Mouse (Mus musculus): ENCODE measurements around the gene Mllt3.

The Mllt3 gene

DNA sequence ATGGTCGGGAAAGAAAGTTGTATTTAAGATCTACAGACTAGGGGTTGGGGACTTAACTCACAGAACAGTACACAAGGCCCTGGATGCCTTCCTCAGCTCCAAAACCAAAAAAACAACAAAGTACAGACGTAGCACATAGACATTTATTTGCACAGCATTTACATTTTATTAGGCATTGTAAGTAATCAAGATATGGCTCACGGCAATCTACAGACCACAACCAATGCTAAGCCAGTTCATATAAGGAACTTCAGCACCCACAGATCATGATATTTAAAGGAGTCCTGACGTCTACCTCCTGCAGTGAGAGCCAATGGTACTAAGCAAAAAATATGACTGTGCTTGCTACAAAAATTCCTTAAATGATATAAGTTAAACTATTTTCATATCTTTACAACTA lies 13.5 kb downstream of the Mllt3 start:
- H3K27me3 ChIP-seq (ENCODE audit: insufficient read depth, low read length) = no peaks in the 10 kb centered on the region
- H3K4me3 ChIP-seq (replicated peaks; ENCODE audit: low read length) = no peak overlapping the region
- H3K4me1 ChIP-seq (replicated peaks; ENCODE audit: low read depth, low read length) = no peaks in the 10 kb centered on the region
- TF ChIP-seq NANOG (IDR thresholded peaks at IDR 0.05; ENCODE audit: borderline replicate concordance, low read length) (no peak), CTCF (conservative IDR thresholded peaks at IDR 0.05; ENCODE audit: low read length) (no peak), POU5F1 (IDR thresholded peaks at IDR 0.05; ENCODE audit: borderline replicate concordance, low read length) (no peak)
- H3K9me3 ChIP-seq (ENCODE audit: low read length) = no peaks in the 10 kb centered on the region
- H3K36me3 ChIP-seq (ENCODE audit: insufficient read depth, low read length) = no peaks in the 10 kb centered on the region

GRCm38 (mm10) chr4:88017452-88018350 lies 15.5 kb downstream of the Mllt3 start:
- no peak for TF ChIP-seq NANOG (IDR thresholded peaks at IDR 0.05; ENCODE audit: borderline replicate concordance, low read length)
- TF ChIP-seq POU5F1 (IDR thresholded peaks at IDR 0.05; ENCODE audit: borderline replicate concordance, low read length) = no peak
- no peak for TF ChIP-seq CTCF (conservative IDR thresholded peaks at IDR 0.05; ENCODE audit: low read length)
- no peaks in the 10 kb centered on the region for H3K27me3 ChIP-seq (ENCODE audit: insufficient read depth, low read length)

DNA sequence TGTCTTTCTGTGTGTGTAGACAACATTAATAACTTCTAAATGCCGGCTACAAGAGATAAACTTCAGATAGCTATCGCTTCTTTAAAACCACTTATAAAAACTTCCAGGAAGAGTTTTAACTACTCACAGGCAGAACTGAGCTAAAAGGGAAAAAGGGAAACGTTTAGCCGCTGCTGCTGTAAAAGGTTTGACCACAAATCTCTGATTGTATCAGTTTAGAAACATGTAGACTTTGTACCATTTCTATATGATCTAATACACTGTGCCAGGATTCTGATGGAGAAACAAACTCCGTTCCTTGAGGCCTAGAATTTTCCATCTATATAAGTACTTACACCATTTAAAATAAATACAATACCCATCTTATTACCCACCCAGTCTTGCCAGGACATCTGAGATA lies 17.4 kb downstream of the Mllt3 start:
- Histone ChIP-seq H3K4me3 (replicated peaks; ENCODE audit: low read length) (no peak overlapping the region), H3K4me1 (replicated peaks; ENCODE audit: low read depth, low read length) (peaks cover 6% of the 10 kb centered on the region; the same call in 1 of the 2 replicates), H3K36me3 (ENCODE audit: insufficient read depth, low read length) (no peaks in the 10 kb centered on the region), H3K9me3 (ENCODE audit: low read length) (no peaks in the 10 kb centered on the region), H3K27me3 (ENCODE audit: insufficient read depth, low read length) (no peaks in the 10 kb centered on the region)
- TF ChIP-seq NANOG (IDR thresholded peaks at IDR 0.05; ENCODE audit: borderline replicate concordance, low read length) = no peak
- TF ChIP-seq CTCF (conservative IDR thresholded peaks at IDR 0.05; ENCODE audit: low read length) = no peak
- TF ChIP-seq POU5F1 (IDR thresholded peaks at IDR 0.05; ENCODE audit: borderline replicate concordance, low read length) = no peak

More at GRCm38 (mm10) chr4:88017452-88018350, 15.5 kb downstream of the Mllt3 start:
- H3K9me3 ChIP-seq (ENCODE audit: low read length) = no peaks in the 10 kb centered on the region
- H3K4me3 ChIP-seq (replicated peaks; ENCODE audit: low read length) = no peak overlapping the region
- H3K4me1 ChIP-seq (replicated peaks; ENCODE audit: low read depth, low read length) = no peaks in the 10 kb centered on the region
- H3K36me3 ChIP-seq (ENCODE audit: insufficient read depth, low read length) = no peaks in the 10 kb centered on the region

GRCm38 (mm10) chr4:88015261-88015660 lies 17.9 kb downstream of the Mllt3 start:
- H3K4me1 ChIP-seq (replicated peaks; ENCODE audit: low read depth, low read length) = peaks cover 6% of the 10 kb centered on the region; the same call in 1 of the 2 replicates
- no peaks in the 10 kb centered on the region for H3K36me3 ChIP-seq (ENCODE audit: insufficient read depth, low read length)
- H3K9me3 ChIP-seq (ENCODE audit: low read length) = no peaks in the 10 kb centered on the region
- TF ChIP-seq CTCF (conservative IDR thresholded peaks at IDR 0.05; ENCODE audit: low read length) = no peak
- TF ChIP-seq NANOG (IDR thresholded peaks at IDR 0.05; ENCODE audit: borderline replicate concordance, low read length) = no peak
- TF ChIP-seq POU5F1 (IDR thresholded peaks at IDR 0.05; ENCODE audit: borderline replicate concordance, low read length) = no peak
- H3K4me3 ChIP-seq (replicated peaks; ENCODE audit: low read length) = no peak overlapping the region
- H3K27me3 ChIP-seq (ENCODE audit: insufficient read depth, low read length) = no peaks in the 10 kb centered on the region

- H3K4me1 ChIP-seq (replicated peaks; ENCODE audit: low read depth, low read length) = peaks cover 6% of the 10 kb centered on the region; the same call in 1 of the 2 replicates
Observed at GRCm38 (mm10) chr4:88012774-88013173, 20.4 kb downstream of the Mllt3 start.

DNA sequence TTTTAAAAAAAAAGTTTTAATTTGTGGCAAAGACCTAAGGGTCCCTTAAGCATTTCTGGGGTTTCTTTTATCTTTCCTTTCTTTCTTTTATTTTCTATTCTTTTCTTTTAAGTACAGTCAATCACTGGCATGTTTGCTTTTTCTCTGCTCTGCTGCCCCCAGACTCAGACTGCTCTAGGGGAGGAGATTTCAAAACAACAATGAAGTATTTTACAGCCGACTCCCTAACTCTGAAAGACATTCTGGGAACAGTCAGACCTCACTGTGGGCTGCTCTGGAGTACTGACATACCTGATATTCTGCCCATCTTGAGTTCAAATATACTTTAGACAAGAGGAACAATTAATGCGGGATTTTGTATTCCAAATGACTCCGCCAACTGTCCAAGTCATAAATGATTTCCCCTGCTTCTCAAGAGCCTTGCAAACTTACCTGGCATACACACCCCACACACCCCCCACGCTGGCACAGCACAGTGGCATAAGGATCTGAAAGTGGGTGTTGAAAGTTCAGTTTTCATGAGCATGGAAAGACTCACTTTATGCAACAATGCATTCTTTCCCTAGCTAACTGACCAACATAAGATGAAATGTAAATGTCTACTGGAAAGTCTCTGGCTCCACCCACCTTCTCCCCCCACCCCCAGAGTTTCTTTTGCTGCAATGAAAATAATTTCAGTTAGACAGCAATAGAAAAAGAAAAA lies 21.1 kb downstream of the Mllt3 start:
- no peaks in the 10 kb centered on the region for H3K36me3 ChIP-seq (ENCODE audit: insufficient read depth, low read length)
- no peak overlapping the region for H3K4me3 ChIP-seq (replicated peaks; ENCODE audit: low read length)
- no peak for TF ChIP-seq POU5F1 (IDR thresholded peaks at IDR 0.05; ENCODE audit: borderline replicate concordance, low read length)
- TF ChIP-seq CTCF (conservative IDR thresholded peaks at IDR 0.05; ENCODE audit: low read length) = no peak
- no peak for TF ChIP-seq NANOG (IDR thresholded peaks at IDR 0.05; ENCODE audit: borderline replicate concordance, low read length)
- peaks cover 6% of the 10 kb centered on the region; the same call in 1 of the 2 replicates for H3K4me1 ChIP-seq (replicated peaks; ENCODE audit: low read depth, low read length)
- H3K27me3 ChIP-seq (ENCODE audit: insufficient read depth, low read length) = no peaks in the 10 kb centered on the region
- H3K9me3 ChIP-seq (ENCODE audit: low read length) = no peaks in the 10 kb centered on the region

More at GRCm38 (mm10) chr4:88012774-88013173, 20.4 kb downstream of the Mllt3 start:
- TF ChIP-seq NANOG (IDR thresholded peaks at IDR 0.05; ENCODE audit: borderline replicate concordance, low read length) (no peak), POU5F1 (IDR thresholded peaks at IDR 0.05; ENCODE audit: borderline replicate concordance, low read length) (no peak), CTCF (conservative IDR thresholded peaks at IDR 0.05; ENCODE audit: low read length) (no peak)
- no peaks in the 10 kb centered on the region for H3K36me3 ChIP-seq (ENCODE audit: insufficient read depth, low read length)
- no peak overlapping the region for H3K4me3 ChIP-seq (replicated peaks; ENCODE audit: low read length)
- no peaks in the 10 kb centered on the region for H3K9me3 ChIP-seq (ENCODE audit: low read length)
- H3K27me3 ChIP-seq (ENCODE audit: insufficient read depth, low read length) = no peaks in the 10 kb centered on the region

GRCm38 (mm10) chr4:88010441-88010840 lies 22.7 kb downstream of the Mllt3 start:
- H3K36me3 ChIP-seq (ENCODE audit: insufficient read depth, low read length) = no peaks in the 10 kb centered on the region
- H3K4me3 ChIP-seq (replicated peaks; ENCODE audit: low read length) = no peak overlapping the region
- H3K9me3 ChIP-seq (ENCODE audit: low read length) = no peaks in the 10 kb centered on the region
- H3K27me3 ChIP-seq (ENCODE audit: insufficient read depth, low read length) = no peaks in the 10 kb centered on the region
- TF ChIP-seq NANOG (IDR thresholded peaks at IDR 0.05; ENCODE audit: borderline replicate concordance, low read length) = no peak
- no peak for TF ChIP-seq CTCF (conservative IDR thresholded peaks at IDR 0.05; ENCODE audit: low read length)
- TF ChIP-seq POU5F1 (IDR thresholded peaks at IDR 0.05; ENCODE audit: borderline replicate concordance, low read length) = no peak
- peaks cover 6% of the 10 kb centered on the region; the same call in 1 of the 2 replicates for H3K4me1 ChIP-seq (replicated peaks; ENCODE audit: low read depth, low read length)

DNA sequence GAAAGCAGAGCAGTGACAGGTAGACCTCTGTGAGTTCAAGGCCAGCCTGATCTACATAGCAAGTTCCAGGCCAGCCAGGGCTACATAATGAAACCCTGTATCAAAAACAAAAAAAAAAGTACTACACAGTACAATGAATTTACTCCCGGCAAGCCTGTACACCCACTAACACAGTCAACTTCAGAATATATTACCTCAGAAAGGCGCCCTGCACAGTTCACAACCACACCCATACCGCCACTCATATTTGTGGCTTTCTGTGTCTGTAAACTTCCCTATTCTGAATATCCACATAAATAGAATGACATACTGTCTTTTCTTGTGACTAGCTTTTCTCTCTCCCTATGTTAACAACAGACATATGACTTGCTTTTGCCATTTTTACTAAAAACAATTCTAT lies 27.4 kb downstream of the Mllt3 start:
- Histone ChIP-seq H3K36me3 (ENCODE audit: insufficient read depth, low read length) (no peaks in the 10 kb centered on the region), H3K27me3 (ENCODE audit: insufficient read depth, low read length) (no peaks in the 10 kb centered on the region), H3K9me3 (ENCODE audit: low read length) (no peaks in the 10 kb centered on the region), H3K4me1 (replicated peaks; ENCODE audit: low read depth, low read length) (no peaks in the 10 kb centered on the region), H3K4me3 (replicated peaks; ENCODE audit: low read length) (no peak overlapping the region)
- TF ChIP-seq POU5F1 (IDR thresholded peaks at IDR 0.05; ENCODE audit: borderline replicate concordance, low read length) = no peak
- no peak for TF ChIP-seq CTCF (conservative IDR thresholded peaks at IDR 0.05; ENCODE audit: low read length)
- TF ChIP-seq NANOG (IDR thresholded peaks at IDR 0.05; ENCODE audit: borderline replicate concordance, low read length) = no peak
